Mouse (Mus musculus) gonadal fat pad, adult 2 months (tissue): ENCODE measurements around the gene Adcy4. TPM values are rescaled to one million over a fixed set of nuclear protein-coding genes. Genes with fewer than 3 reads are reported as not detected.

Source experiments
- DNase-seq: peaks from one replicate; pipeline ENCODE4 v3.0.0-alpha.2; 2012; ENCODE audit warnings: low read depth
- polyA plus RNA-seq: library from polyadenylated mRNA; depleted of rRNA; stranded (reverse); fragments of >200 nt; gene quantifications from 2 replicates; pipeline ENCODE4 v1.2.3, GENCODE M21; 2012; rRNA removed

The Adcy4 gene
- polyA plus RNA-seq: 12.6 and 13.6 TPM in 2 replicates

DNA sequence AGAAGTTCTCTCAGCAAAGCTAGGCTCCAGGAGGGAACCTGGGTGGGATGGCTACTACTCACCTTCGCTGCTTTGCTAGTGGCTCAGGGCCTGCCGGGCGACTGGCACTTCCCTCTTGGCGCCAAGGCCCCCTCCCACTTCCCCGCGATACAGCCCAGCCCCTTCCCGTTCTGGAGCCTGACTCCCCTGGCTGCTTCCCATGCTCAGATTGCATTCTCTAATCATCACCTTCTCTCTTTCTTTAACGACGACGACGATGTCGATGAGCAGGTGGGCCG lies at the start of gene Adcy4:
TSS of gene Adcy4 (minus strand) at position 138 of the 278 bp plus-strand sequence.
- DNase-seq: no peak

DNA sequence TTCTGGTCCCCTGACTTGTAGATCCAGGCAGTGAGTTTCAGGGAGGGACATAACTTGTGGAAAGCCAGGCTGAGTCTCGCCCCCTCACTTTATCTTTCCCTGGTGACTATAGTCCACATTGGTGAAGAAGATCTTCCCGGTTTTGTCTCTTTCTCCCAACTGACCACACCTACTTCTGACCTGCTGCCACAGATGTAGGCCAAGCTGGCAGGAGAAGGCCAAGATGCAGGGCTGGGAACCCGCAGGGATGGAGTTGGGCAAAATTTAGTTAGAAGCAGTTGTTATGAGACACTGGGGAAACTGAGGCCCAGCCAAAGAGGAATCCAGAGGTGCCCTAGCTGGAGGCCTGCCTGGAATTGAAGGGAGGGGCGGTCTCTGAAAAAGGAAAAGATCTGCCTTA lies 49.2 kb upstream of the Adcy4 start:
- no peak for DNase-seq

DNA sequence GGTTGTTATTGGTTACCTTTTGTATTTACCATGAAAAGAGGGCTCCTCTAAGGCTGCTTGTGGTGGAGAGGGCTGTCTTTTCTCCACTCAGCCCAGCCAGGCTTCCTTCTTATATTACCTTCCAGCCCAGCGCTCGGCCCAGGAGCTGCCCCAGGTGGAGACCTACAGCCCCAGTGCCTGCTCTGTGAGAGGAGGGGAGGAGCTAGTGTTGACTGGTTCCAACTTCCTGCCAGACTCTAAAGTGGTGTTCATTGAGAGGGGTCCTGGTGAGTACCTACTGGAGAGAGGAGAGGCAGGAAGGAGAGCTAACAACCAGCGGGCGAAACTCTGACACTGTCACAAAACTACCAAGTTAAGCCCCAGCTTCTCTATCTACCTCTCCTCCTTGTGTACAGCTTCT lies 46.4 kb upstream of the Adcy4 start:
- no peak for DNase-seq

DNA sequence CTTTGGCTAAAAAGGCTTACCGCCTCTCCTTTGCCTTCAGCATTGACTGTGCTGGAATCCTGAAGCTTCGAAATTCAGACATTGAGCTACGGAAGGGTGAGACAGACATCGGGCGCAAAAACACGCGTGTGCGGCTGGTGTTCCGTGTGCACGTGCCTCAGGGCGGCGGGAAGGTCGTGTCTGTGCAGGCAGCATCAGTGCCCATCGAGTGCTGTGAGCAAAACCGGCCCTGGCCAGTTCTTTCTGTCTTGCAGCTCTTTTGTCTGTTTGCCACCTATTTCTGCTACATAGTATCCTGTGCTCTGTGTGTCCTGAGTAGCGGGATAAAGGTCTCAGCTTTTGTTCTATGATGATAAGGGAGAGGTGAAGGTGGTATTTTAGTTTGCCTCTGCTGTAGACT lies 46.0 kb upstream of the Adcy4 start:
- DNase-seq: no peak

DNA sequence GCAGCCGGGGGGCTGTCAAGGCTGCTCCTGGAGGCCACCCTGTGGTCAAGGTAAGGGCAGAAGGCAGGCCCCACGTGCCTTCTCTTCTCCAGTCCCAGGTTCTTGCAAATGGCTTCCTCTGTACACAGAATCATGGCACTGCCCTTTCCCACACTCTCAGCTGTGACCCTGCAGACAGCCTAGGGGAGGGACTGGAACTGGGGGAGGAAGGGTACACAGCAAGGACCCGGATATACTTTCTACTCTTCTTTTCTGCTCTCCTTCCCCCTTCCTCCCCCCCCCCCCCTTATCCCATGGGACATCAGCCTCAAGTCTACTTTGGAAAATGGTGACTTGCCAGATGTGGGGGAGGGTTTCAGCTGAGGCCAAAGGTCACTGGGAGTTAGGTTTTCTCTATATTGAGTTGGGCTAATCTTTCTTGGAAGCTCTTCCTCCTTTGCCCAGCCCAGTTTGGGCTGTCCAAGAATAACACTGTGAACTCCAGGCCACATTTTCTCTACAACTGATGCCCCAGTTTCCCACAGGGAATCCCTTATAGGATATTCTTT lies 44.9 kb upstream of the Adcy4 start:
- no peak for DNase-seq

DNA sequence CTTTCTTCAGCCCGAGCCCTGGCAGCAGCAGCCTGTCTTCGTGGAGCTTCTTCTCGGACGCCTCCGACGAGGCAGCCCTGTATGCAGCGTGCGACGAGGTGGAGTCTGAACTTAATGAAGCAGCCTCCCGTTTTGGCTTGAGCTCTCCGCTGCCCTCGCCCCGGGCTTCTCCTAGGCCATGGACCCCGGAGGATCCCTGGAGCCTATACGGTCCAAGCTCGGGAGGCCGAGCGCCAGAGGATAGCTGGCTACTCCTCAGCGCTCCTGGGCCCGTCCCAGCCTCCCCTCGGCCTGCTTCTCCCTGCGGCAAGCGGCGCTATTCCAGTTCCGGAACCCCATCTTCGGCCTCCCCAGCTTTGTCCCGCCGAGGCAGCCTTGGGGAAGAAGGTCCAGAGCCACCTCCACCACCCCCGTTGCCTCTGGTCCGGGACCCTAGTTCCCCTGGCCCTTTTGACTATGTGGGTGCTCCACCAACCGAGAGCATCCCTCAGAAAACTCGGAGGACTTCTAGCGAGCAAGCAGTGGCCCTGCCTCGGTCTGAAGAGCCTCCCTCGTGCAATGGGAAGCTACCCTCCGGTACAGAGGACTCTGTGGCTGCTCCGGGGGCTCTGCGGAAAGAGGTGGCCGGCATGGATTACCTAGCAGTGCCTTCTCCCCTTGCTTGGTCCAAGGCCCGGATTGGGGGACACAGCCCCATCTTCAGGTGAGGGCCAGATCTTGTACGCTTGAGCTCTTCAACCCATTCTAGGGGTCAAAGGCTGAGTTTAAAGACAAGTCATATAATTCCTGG lies 42.9 kb upstream of the Adcy4 start:
- DNase-seq: no peak

DNA sequence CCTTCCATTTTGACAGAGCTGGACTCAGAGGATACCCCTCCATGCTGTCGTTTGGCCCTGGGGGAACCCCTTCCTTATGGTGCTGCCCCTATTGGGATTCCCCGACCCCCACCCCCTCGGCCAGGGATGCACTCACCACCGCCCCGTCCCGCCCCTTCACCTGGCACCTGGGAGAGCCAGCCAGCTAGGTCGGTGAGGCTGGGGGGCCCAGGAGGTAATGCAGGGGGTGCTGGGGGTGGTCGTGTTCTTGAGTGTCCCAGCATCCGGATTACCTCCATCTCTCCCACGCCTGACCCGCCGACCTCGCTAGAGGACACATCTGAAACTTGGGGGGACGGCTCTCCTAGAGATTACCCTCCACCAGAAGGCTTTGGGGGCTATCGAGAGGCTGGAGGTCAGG lies 42.2 kb upstream of the Adcy4 start:
- no peak for DNase-seq

DNA sequence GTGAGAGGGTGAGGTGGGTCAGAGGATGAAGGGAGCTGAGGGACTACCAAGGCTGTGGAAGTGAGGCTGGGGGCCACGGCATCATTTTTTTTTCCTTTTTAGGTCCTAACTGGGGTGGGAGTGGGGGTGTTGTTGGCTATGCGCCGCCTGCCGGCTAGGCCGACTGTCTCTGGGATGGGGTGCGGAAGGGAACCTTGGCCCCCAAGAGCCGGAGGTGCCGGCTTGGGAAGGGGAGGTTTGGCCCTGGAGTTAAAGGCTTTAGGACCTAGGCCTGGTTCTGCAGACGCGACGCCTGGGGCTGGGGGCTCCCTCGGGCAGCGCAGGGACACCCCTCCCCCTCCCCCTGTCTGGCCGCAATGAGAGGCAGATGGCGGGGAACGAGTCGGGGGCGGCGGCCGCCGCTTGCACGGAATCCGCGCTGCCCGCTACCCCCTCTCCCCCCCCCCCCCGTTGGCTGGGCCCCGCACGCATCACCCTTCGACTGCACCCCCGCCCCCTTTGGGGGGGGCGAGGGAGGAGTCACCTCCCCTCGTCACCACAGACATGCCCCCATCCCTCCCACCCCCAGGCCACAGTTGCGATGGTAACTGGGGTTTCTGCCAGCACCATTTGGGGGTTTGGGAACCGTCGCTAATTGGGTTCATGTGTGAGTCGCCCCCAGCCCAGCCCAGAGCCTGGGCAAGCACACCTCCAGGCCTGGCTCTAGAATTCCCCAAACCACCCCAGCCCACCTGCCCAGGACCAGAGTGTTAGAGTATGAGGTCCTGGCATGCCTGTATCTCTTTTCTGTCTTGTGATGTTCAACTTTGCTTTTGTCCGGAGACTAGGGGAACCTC lies 41.5 kb upstream of the Adcy4 start:
- DNase-seq: no peak

DNA sequence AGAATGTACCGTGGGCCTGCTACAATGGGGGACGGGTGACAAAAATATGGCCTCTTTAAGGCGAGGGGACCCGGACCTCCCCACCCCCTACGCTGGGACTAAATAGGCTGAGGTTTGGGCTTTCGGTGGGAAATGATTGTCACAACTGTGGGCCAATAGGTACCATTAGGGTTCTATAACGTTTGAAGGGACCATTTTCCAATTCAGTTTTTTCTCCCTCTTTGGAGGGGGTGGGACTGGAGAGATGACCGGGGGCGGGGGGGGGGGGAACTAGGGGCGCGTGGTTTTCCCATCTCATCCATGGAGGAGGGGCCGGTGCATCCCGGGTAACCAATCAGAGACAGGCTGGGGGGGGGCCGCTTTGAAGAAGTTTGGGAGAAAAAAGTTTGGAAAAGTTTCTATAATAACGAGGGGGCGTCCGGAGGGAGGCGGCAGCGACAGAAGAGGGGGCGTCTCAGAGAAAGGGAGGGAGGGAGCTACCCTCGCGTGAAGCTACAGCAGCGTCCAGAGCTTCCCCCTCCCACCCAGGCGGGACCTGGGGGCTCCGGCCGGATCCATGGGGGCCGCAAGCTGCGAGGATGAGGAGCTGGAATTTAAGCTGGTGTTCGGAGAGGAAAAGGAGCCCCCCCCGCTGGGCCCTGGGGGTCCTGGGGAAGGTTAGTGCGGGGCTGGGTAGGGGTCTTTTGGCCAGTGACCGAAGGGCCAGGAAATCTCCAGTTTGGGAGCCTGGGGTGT lies 40.8 kb upstream of the Adcy4 start:
- DNase-seq: no peak

DNA sequence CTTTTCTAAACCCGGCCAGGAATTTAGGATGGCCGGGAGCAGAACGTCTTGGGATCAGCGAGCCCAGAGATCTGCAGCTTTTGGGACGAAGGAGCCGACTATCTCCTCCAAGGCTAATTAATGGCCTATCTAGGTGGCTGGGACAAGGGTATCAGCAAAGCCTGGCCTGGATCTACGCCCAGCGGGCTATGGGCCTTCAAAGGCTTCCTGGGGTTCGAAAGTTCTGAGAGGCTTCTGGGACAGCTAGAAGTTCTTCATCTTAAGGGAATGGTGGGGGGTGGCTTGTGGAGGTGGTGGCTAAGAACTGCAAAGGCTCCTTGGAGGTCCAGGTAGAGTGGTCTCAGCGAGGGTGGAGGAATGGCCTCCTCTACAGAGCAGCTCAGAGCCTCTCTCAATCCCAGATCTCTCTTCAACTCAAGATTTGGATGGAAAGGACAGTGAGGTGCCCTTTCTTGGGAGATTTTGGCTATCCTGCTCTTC lies 40.1 kb upstream of the Adcy4 start:
- DNase-seq: no peak

DNA sequence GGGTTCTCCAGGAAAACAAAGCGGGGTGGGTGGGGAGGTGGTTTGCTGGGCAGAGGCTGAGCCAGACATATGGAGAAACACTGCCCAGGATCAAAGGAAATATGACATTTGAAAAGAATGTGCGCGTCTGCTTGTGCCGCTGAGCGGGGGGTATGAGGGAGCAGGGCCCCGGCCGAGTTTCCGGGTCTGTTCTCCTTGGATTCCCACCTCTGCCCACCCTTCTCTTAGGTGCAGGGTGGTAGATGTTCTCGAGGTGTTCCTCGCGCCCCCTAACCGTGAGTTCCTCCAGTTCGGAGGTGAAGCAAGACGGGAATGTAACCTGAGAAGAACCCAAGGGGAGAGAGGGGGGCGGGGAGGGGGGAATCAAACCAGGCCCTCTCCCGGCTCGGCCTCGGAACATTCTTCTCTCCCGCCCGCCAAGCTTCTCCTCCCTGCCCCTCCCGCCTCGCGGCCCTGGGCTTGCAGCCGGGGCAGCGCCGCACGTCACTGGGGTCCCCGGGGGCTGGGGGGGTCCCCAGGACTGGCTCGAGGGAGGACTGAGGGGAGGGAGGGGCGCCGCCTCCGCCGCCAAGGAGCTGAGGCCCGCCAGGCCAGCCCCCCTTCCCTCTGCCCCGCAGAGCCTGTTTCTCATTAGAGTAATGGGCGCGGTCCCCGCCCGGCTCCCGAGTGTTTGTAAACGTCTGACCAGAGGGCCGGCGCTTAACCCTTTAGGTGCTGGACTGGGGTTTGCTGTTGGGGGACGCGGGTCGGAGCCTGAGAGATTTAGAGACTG lies 39.3 kb upstream of the Adcy4 start, which contains the start of gene Nfatc4:
TSS of gene Nfatc4 (plus strand) at position 154 of the 772 bp plus-strand sequence.
- no peak for DNase-seq

DNA sequence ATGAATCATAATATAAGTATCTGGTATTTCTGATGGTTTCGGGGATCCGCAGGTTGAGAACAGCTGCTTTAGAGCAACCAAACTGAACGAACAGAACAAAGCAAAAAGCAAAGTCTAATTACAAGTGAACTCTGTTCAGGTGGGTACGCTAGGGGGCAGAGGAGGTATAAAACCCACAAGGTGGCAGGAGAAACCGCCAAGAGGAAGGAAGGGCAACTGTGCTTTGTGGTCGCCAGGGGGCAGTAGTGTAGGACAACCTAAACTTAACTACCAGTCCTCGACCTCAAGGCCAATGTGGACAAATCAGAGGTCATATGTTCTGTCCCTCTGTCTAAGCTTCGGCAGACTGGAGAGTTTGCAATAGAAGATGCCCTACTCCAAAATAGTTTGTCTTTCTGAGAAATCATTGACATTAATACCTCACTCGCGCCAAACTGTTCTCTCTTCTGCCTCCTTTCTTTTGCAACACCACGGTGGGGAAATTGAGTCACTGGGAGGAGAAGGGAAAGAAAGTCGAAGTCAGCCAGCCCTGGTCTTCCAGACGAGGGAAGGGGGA lies 38.6 kb upstream of the Adcy4 start:
- DNase-seq: no peak

DNA sequence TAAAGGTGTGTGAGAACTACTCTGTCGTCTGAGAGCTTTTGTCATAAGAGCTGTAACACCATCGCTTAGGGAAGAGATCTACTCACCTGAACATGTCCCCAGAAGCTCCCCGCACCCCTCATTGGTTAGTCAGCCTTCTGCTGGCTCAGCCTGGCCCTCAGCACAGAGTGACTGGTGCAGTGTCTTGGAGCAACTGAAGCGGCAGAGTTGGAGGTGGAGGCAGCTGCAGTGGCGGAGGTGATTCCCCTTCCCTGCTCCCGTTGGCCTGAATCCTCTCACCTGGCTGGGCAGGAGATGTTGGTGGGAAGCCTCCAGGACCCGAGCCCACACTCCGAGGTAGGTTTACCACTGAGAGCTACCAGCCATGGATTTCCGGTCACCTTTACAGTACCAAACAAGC lies 36.7 kb upstream of the Adcy4 start:
- DNase-seq: no peak

DNA sequence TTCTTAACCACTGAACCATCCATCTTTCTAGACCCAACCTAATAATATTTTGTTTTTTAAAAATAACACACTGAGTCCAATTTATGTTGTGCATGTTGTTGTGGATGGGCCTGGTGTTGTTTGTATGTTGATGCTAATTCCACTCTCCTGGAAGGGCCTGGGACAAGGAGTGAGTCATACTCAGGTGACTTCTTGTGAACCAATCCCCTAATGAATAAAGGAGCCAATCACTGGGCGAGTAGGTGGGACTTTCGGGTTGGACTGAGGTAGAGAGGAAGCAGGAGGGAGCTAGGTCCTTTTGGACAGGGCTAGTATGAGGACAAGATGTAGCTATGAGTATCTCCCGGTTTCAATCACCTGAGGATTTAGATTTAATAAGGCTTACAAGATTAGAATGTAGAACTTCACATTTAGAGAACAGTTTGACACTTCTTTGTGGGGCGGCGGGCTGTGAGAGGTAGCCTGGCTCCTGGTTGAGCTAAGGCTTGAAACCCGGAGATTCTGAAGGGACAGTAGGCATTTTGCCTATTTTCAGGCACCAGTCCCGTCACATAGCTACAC lies 36.0 kb upstream of the Adcy4 start:
- DNase-seq: no peak

DNA sequence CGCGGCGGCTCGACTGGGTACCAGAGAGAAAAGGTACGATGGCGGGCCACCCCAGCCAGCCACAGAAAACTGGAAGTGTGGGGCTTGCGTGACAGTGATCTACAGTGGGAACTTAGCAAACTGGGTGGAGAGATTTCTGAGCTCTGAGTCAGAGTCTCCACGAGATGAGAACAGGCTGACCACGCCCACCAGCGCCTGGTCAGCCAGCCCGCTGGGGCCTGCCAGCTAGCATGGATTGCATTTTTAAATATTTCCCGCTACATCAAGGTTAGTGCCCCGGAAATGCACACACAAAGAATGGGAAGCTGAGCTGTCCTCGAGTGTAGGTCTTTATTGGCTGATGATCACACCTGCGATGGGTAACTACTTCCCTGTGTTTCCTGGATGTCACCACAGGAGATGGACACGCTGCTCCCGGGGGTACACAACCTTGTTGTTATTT lies 31.4 kb upstream of the Adcy4 start:
- no peak for DNase-seq

DNA sequence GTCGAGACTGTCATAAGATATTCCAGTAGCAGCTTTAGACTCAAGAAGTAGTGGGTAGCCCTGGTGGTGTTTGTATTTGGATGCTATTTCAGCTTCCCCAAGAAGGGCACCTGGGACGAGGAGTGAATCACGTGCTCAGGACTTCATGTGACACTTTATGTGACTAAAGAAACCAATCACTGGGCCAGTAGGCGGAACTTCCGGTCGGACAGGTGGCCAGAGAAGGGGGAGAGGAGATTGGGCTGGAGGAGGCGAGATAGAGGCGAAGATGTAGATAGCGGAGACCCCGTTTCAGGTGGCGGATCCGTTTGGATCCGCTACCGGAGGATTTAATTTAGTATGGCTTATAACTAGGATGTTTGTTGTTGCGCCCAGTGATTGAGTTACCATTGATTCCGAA lies 31.0 kb upstream of the Adcy4 start:
- DNase-seq: no peak

DNA sequence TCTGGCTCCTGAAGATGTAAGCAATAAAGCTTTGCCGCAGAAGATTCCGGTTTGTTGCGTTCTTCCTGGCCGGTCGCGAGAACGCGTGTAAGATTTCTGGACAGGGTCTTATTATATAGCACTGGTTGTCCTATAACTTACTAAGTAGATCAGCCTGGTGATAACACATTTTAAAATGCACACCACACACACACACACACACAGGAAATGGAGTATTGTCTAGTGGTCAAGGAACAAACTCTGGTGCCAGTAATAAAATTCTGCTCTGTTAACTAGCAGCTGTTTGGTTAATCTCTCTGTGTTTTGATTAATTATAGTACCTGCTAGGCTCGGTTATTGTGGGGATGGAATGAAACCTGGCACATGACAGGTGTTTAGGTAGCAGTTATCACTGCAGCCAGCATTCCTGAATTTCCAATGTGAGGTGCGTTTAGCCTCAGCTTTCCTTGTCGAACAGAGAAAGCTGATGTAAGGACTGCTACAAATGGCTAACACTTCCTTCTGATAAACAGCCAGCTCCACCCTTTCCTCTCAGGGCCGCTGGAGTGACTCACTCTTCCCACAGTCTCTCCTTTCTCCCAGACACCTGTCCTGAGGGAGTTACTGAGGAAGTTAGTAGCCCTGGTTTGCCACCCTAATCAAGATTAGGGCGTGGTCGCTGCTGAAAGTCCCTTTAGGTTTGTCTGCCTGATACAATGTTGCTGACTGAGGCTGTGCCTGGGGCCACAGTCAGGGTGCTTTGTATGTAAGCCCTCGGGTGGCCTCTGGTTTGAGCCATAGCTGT lies 11.7 kb upstream of the Adcy4 start:
- DNase-seq: no peak

DNA sequence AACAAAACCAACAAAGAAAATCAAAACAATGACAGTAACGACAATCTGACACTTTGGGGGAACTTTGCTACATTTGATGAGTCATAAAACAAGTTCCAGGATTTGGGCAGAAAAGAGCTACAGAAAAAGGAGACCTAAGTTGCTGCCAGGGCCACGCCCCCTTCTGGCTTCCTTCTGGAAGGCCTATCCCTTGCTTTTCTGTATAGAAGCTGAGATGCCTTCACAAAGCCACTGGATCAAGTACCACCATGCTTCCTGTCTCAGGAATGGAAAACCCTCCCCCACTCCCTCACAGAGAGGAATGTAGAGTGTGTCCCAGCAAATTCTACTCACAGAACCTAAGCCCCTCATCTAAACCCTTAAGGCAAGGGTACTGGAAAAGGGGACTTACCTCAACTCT lies 10.1 kb upstream of the Adcy4 start:
- DNase-seq: no peak

DNA sequence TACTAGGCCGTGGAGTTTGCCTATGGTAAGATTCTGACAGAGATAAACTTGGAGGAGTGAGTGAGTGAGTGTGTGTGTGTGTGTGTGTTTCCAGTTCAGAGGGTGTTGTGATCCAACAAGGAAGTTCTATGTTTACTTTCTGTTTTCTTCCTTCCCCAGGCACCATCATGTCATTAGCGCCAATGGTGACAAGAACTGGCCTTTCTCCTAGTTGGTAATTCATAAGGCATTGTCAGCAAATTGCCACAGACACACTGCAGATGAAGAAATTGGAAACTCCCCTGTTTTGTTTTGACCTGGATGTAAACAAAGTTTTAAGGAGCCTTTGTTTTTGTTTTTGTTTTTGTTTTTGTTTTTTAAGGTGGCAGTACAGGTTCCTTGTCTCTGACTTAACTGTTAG lies 9.6 kb upstream of the Adcy4 start:
- DNase-seq: no peak
